Mouse (Mus musculus) bone marrow macrophage, adult 2 months (primary cell): ENCODE measurements at regions not wholly inside any gene's neighbourhood (a gene's known extent, or its start where the extent isn't known, plus 50 kb on each side); places are given as distances from the start of the nearest gene placed in this dataset.

Source experiments
- CTCF ChIP-seq: IDR thresholded peaks from 2 replicates; pipeline ENCODE4 v1.5.1; 2012; ENCODE audit warnings: low read depth, mild to moderate bottlenecking, low read length, moderate library complexity
- POLR2A ChIP-seq: IDR thresholded peaks from 2 replicates; pipeline ENCODE4 v1.6.1; 2012; ENCODE audit warnings: mild to moderate bottlenecking, low read depth, low read length, borderline replicate concordance

DNA sequence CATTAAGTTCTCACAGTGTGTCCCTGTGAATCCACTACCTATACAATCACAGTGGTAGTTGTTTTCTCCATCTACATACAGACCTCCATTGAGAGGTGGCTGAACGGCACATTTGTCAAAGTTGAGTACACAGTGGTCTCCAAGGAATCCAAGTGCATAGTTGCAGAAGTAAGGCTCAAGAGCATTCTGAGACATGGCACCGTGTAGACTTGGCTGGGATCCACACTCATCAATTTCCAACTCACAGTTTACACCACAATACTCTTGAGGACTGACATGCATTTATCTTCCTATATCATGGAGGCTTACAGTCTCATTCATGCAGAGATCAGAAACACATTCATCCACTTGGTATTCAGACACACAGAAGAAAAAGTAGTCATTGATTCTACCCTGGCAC, 2122.2 kb downstream of the 9330182O14Rik start:
- TF ChIP-seq CTCF, result no peak
- no peak for TF ChIP-seq POLR2A
